Mouse (Mus musculus): ENCODE results near the gene Olfr1360.

Olfr1360 gene

GRCm38 (mm10) chr13:21677305-21677704 lies at the start of gene Olfr1360:
Gene Olfr1360, minus strand, starts transcription at chr13:21677405.
- no peak for DNase-seq

GRCm38 (mm10) chr13:21722993-21723836 lies 46.0 kb upstream of the Olfr1360 start:
- DNase-seq: no peak

GRCm38 (mm10) chr13:21722373-21722925 lies 45.2 kb upstream of the Olfr1360 start:
- DNase-seq: no peak

GRCm38 (mm10) chr13:21721757-21722372 lies 44.7 kb upstream of the Olfr1360 start, which contains the start of gene Hist1h2bm:
Gene Hist1h2bm, plus strand, starts transcription at chr13:21722044.
- peak; percentile 66 to 68 for DNase-seq

- peak in 1 of 2 experiments; percentile 59 for DNase-seq
Measured at GRCm38 (mm10) chr13:21721107-21721756, 44.0 kb upstream of the Olfr1360 start.

GRCm38 (mm10) chr13:21718381-21719080 lies 41.3 kb upstream of the Olfr1360 start:
- no peak for DNase-seq

- DNase-seq: peak; percentile 71 to 78
Measured at GRCm38 (mm10) chr13:21717397-21718357, 40.5 kb upstream of the Olfr1360 start, which contains the start of gene Hist1h3h. Gene Hist1h3h, plus strand, starts transcription at chr13:21717659.

- DNase-seq: peak in 1 of 2 experiments; percentile 11
Measured at GRCm38 (mm10) chr13:21716540-21717391, 39.6 kb upstream of the Olfr1360 start.

- peak; percentile 80 to 81 for DNase-seq
Measured at GRCm38 (mm10) chr13:21715864-21716539, 38.8 kb upstream of the Olfr1360 start, which contains the start of the genes Hist1h2bl and Hist1h2ai. Gene Hist1h2bl, minus strand, starts transcription at chr13:21716143. Gene Hist1h2ai, plus strand, starts transcription at chr13:21716422.

GRCm38 (mm10) chr13:21715131-21715863 lies 38.1 kb upstream of the Olfr1360 start:
- no peak for DNase-seq

- DNase-seq: peak; percentile 70 to 75
Measured at GRCm38 (mm10) chr13:21714725-21715124, 37.5 kb upstream of the Olfr1360 start.

- no peak for DNase-seq
Measured at GRCm38 (mm10) chr13:21711698-21712097, 34.5 kb upstream of the Olfr1360 start.

GRCm38 (mm10) chr13:21710821-21711525 lies 33.8 kb upstream of the Olfr1360 start:
- DNase-seq: peak; percentile 79 to 87

GRCm38 (mm10) chr13:21710031-21710711 lies 33.0 kb upstream of the Olfr1360 start:
- peak; percentile 91 to 93 for DNase-seq

- no peak for DNase-seq
Measured at GRCm38 (mm10) chr13:21706669-21707068, 29.5 kb upstream of the Olfr1360 start.

GRCm38 (mm10) chr13:21697811-21698210 lies 20.6 kb upstream of the Olfr1360 start, which contains the start of gene Olfr1359:
Gene Olfr1359, plus strand, starts transcription at chr13:21698111.
- DNase-seq: no peak

GRCm38 (mm10) chr13:21663286-21663685 lies 13.9 kb downstream of the Olfr1360 start, which contains the start of gene Olfr1361:
Gene Olfr1361, minus strand, starts transcription at chr13:21663386.
- DNase-seq: no peak
